Mouse (Mus musculus) hindbrain, embryonic 16.5 days (tissue): ENCODE data around the gene 1700020A23Rik. TPM values are rescaled to one million over a fixed set of nuclear protein-coding genes. Genes with fewer than 3 reads are reported as not detected.

Experiments used
- ATAC-seq: fragments of 200-750 bp; cut with Nextera tagmentation; 2 replicates; pipeline ENCODE4 v1.8.0; 2017; ENCODE audit warnings: moderate TSS enrichment, moderate library complexity
- H3K27ac ChIP-seq: fragments of 300-500 bp; sonication (generic); 2 replicates; pipeline ENCODE4 v1.5.1; 2014; ENCODE audit warnings: low read depth, mild to moderate bottlenecking, control low read depth, low read length, moderate library complexity
- H3K27me3 ChIP-seq: fragments of 300-500 bp; sonication (generic); replicated peaks from 2 replicates; pipeline ENCODE4 v1.6.1; 2014; ENCODE audit warnings: low read length; ENCODE audit not compliant: control insufficient read depth, insufficient read depth
- H3K36me3 ChIP-seq: fragments of 300-500 bp; sonication (generic); 2 replicates; pipeline ENCODE4 v1.6.1; 2014; ENCODE audit warnings: mild to moderate bottlenecking, low read length, moderate library complexity, mixed read lengths; ENCODE audit not compliant: control insufficient read depth, insufficient read depth
- H3K4me1 ChIP-seq: fragments of 300-500 bp; sonication (generic); 2 replicates; pipeline ENCODE4 v1.6.1; 2014; ENCODE audit warnings: low read depth, low read length; ENCODE audit not compliant: control insufficient read depth, insufficient read depth
- H3K4me2 ChIP-seq: fragments of 300-500 bp; sonication (generic); 2 replicates; pipeline ENCODE4 v1.6.1; 2014; ENCODE audit warnings: mild to moderate bottlenecking, low read length, control low read depth, moderate library complexity
- H3K4me3 ChIP-seq: fragments of 300-500 bp; sonication (generic); 2 replicates; pipeline ENCODE4 v1.5.1; 2014; ENCODE audit warnings: mild to moderate bottlenecking, low read length, control low read depth, moderate library complexity
- H3K9ac ChIP-seq: fragments of 300-500 bp; sonication (generic); 2 replicates; pipeline ENCODE4 v1.6.1; 2014; ENCODE audit warnings: low read depth, mild to moderate bottlenecking, control low read depth, low read length, moderate library complexity
- H3K9me3 ChIP-seq: fragments of 300-500 bp; sonication (generic); 2 replicates; pipeline ENCODE4 v1.6.1; 2014; ENCODE audit warnings: mild to moderate bottlenecking, low read length, moderate library complexity; ENCODE audit not compliant: control insufficient read depth
- whole genome bisulfite sequencing: fragments of 180-500 bp; shearing (Covaris S2); extraction: QIAGEN DNeasy Blood & Tissue Kit; methylation state at CpG from one replicate; pipeline ENCODE4 v1.1.7; 2014; 5-methylcytosine and 5-hydroxymethylcytosine counted together
- polyA plus RNA-seq: library from polyadenylated mRNA; unstranded; fragments of >200 nt; fragmentation: Nextera tagmentation; extraction: Ambion mirVana; gene quantifications from 2 replicates; pipeline ENCODE4 v1.2.1, GENCODE M21; 2015

Gene 1700020A23Rik
- polyA plus RNA-seq, 1 experiment from 2014 or later = 0.30 TPM

DNA sequence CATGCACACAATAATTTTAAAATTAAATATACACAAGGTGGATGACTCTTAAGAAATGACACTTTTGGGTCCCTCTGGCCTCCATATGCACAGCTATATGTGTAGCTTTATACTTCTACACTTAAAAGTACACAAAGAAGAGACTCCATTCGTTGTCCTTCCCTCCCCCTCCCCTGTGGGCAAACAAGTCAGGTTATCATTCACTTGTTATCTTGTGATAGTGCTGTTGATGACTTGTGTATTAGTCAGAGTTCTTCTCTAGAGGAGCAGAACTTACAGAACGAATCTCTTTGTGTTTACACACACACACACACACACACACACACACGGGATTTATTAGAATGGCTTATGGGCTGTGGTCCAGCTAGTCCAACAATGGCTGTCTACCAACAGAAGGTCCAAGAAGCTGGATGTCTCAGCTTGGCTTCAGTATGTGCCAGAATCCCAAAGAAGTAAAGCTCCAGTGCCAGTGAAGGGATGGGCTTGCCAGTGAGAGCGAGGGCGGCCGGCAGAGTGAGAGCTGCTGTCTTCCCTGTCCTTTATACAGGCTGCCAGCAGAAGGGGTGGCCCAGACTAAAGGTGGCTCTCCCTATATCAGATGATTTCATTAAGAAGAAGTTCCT is 49.8 kb downstream of the 1700020A23Rik start:
- Histone ChIP-seq H3K4me1 (peaks cover 21% of the 10 kb centered on the region), H3K36me3 (no peaks in the 10 kb centered on the region), H3K4me3 (no peak overlapping the region), H3K4me2 (no peak overlapping the region), H3K27me3 (no peaks in the 10 kb centered on the region), H3K9ac (no peak overlapping the region), H3K27ac (no peak overlapping the region), H3K9me3 (no peaks in the 10 kb centered on the region)
- peak; percentile 10; the same call in 1 of the 2 replicates for ATAC-seq
- 48% methylated on average over 6 of the region's 6 CpGs for WGBS

Other genes with a start within 250 kb of the 1700020A23Rik start
- 298 and 312 TPM in 2 replicates for gene Snrpb, start 225.9 kb upstream of the 1700020A23Rik start, polyA plus RNA-seq
- gene Tmc2, start 210.1 kb upstream of the 1700020A23Rik start, polyA plus RNA-seq = not detected in 2 replicates
- 241 and 259 TPM in 2 replicates for gene Nop56, start 130.8 kb upstream of the 1700020A23Rik start, polyA plus RNA-seq
- 201 and 222 TPM in 2 replicates for gene Idh3b, start 120.7 kb upstream of the 1700020A23Rik start, polyA plus RNA-seq
- 3.6 and 4.1 TPM in 2 replicates for gene Ebf4, start 110.1 kb upstream of the 1700020A23Rik start, polyA plus RNA-seq
- 33.6 and 39.3 TPM in 2 replicates for gene Cpxm1, start 7.7 kb upstream of the 1700020A23Rik start, polyA plus RNA-seq
- gene Gm28372, start within 50 bp of the 1700020A23Rik start, polyA plus RNA-seq = not detected in 2 replicates
- gene Tmem239, start 1.2 kb downstream of the 1700020A23Rik start, polyA plus RNA-seq = 0.12 and 0.28 TPM in 2 replicates
- 104 and 105 TPM in 2 replicates for gene Vps16, start 19.1 kb downstream of the 1700020A23Rik start, polyA plus RNA-seq
- 15.2 and 15.4 TPM in 2 replicates for gene Pced1a, start 19.4 kb downstream of the 1700020A23Rik start, polyA plus RNA-seq
- gene Ptpra, start 45.0 kb downstream of the 1700020A23Rik start, polyA plus RNA-seq = 134 and 144 TPM in 2 replicates
- gene Mrps26, start 158.5 kb downstream of the 1700020A23Rik start, polyA plus RNA-seq = 103 and 113 TPM in 2 replicates
- gene Oxt, start 170.9 kb downstream of the 1700020A23Rik start, polyA plus RNA-seq = 0.31 TPM in 1 of 2 replicates, not detected in the other
- gene Avp, start 177.3 kb downstream of the 1700020A23Rik start, polyA plus RNA-seq = 2.4 TPM in 1 of 2 replicates, not detected in the other
- 9.7 and 10.8 TPM in 2 replicates for gene Fastkd5, start 224.8 kb downstream of the 1700020A23Rik start, polyA plus RNA-seq
- gene Ubox5, start 224.8 kb downstream of the 1700020A23Rik start, polyA plus RNA-seq = 8.9 and 9.9 TPM in 2 replicates
- gene Lzts3, start 237.5 kb downstream of the 1700020A23Rik start, polyA plus RNA-seq = 21.1 and 21.2 TPM in 2 replicates